Mouse (Mus musculus): ENCODE data around the gene Tmc6. TPM values are rescaled to one million over a fixed set of nuclear protein-coding genes. Genes with fewer than 3 reads are reported as not detected.

Gene Tmc6
- total and polyA plus RNA-seq, 3 experiments: 16.8 to 28.4 (median 26.8) TPM

GRCm38 (mm10) chr11:117783683-117784309 lies 1.8 kb upstream of the Tmc6 start:
- no peaks in the 10 kb centered on the region for H3K27me3 ChIP-seq (replicated peaks)
- TF ChIP-seq E2F4 (IDR thresholded peaks at IDR 0.05; ENCODE audit: insufficient replicate concordance, low read depth, low read length): no peak
- no peak for TF ChIP-seq POLR2AphosphoS2 (IDR thresholded peaks at IDR 0.05; ENCODE audit: low read depth, low read length)
- no peak for TF ChIP-seq POLR2A (IDR thresholded peaks at IDR 0.05; ENCODE audit: low read depth, low read length)
- TF ChIP-seq IRF4 (IDR thresholded peaks at IDR 0.05; ENCODE audit: low read depth, low read length): no peak
- no peak for TF ChIP-seq USF2 (conservative IDR thresholded peaks at IDR 0.05; ENCODE audit: low read depth, low read length)
- no peak for TF ChIP-seq JUND (conservative IDR thresholded peaks at IDR 0.05; ENCODE audit: low read depth, low read length)
- TF ChIP-seq ZKSCAN1 (IDR thresholded peaks at IDR 0.05; ENCODE audit: borderline replicate concordance, low read depth, low read length): no peak
- TF ChIP-seq USF1 (IDR thresholded peaks at IDR 0.05; ENCODE audit: low read depth, low read length): no peak
- TF ChIP-seq MAZ (IDR thresholded peaks at IDR 0.05; ENCODE audit: low read depth, low read length): no peak
- no peak for TF ChIP-seq TCF12 (IDR thresholded peaks at IDR 0.05; ENCODE audit: low read depth, low read length)
- TF ChIP-seq KAT2A (IDR thresholded peaks at IDR 0.05; ENCODE audit: insufficient replicate concordance, low read length): no peak
- no peak for TF ChIP-seq MEF2A (IDR thresholded peaks at IDR 0.05; ENCODE audit: borderline replicate concordance, low read depth, low read length)
- dilution Hi-C loops (cut with MboI; ENCODE audit: extremely low pct_ligation_motif_present, extremely low pct_unique_long_range_greater_than_20kb, low sequenced_read_pairs): no loop called here
- H3K79me2 ChIP-seq (replicated peaks; ENCODE audit: control insufficient read depth, extremely low read depth, insufficient read depth, poor library complexity, severe bottlenecking): no peaks in the 10 kb centered on the region
- no peak overlapping the region for H3K9ac ChIP-seq (ENCODE audit: insufficient read depth, low read depth)
- no peak overlapping the region for H3K4me2 ChIP-seq (ENCODE audit: insufficient read depth, low read depth, poor library complexity, severe bottlenecking)
- no peak overlapping the region for H3K4me3 ChIP-seq (replicated peaks in 1 of 3; ENCODE audit: low read depth in 2 of 3, low read length in 2 of 3, poor library complexity in 1 of 3)
- H3K4me1 ChIP-seq (ENCODE audit: control insufficient read depth in 1 of 2, insufficient read depth in 2 of 2): peaks cover 8 to 43% of the 10 kb centered on the region in 2 experiments; a peak in 3 of 4 replicates
- H3K36me3 ChIP-seq (replicated peaks in 1 of 2; ENCODE audit: control insufficient read depth in 1 of 2, insufficient read depth in 1 of 2, low read length in 1 of 2): peaks cover 0 to 34% of the 10 kb centered on the region in 2 experiments
- DNase-seq (ENCODE audit: extremely low read depth): no peak
- no peaks in the 10 kb centered on the region for H3K9me3 ChIP-seq (replicated peaks; ENCODE audit: low read length)
- in situ Hi-C loops (cut with MboI; ENCODE audit: low pct_ligation_motif_present, low pct_unique_long_range_greater_than_20kb, low sequenced_read_pairs): no loop called here
- H3K27ac ChIP-seq (ENCODE audit: insufficient read depth, low read depth): no peak overlapping the region

GRCm38 (mm10) chr11:117783089-117783488 lies 1.1 kb upstream of the Tmc6 start:
- no peak overlapping the region for H3K27ac ChIP-seq (ENCODE audit: insufficient read depth, low read depth)

More at GRCm38 (mm10) chr11:117783089-117783488, 1.1 kb upstream of the Tmc6 start:
- Histone ChIP-seq H3K36me3 (replicated peaks in 1 of 2; ENCODE audit: control insufficient read depth in 1 of 2, insufficient read depth in 1 of 2, low read length in 1 of 2) (peaks cover 1 to 40% of the 10 kb centered on the region in 2 experiments), H3K9ac (ENCODE audit: insufficient read depth, low read depth) (no peak overlapping the region), H3K27me3 (replicated peaks) (no peaks in the 10 kb centered on the region), H3K4me3 (replicated peaks in 1 of 3; ENCODE audit: low read depth in 2 of 3, low read length in 2 of 3, poor library complexity in 1 of 3) (peak overlapping the region in 2 of 3 experiments; percentile 6 to 94), H3K9me3 (replicated peaks; ENCODE audit: low read length) (no peaks in the 10 kb centered on the region), H3K4me1 (ENCODE audit: control insufficient read depth in 1 of 2, insufficient read depth in 2 of 2) (peaks cover 8 to 47% of the 10 kb centered on the region in 2 experiments; a peak in 3 of 4 replicates), H3K4me2 (ENCODE audit: insufficient read depth, low read depth, poor library complexity, severe bottlenecking) (no peak overlapping the region), H3K79me2 (replicated peaks; ENCODE audit: control insufficient read depth, extremely low read depth, insufficient read depth, poor library complexity, severe bottlenecking) (no peaks in the 10 kb centered on the region)
- no peak for DNase-seq (ENCODE audit: extremely low read depth)
- TF ChIP-seq GABPA (IDR thresholded peaks at IDR 0.05; ENCODE audit: insufficient replicate concordance, low read depth, low read length) (no peak), CTCF (conservative IDR thresholded peaks at IDR 0.05 in 1 of 2, IDR thresholded peaks at IDR 0.05 in 1 of 2; ENCODE audit: low read depth in 2 of 2, low read length in 2 of 2) (peak; percentile 6 to 59; a peak in 2 of 4 replicates), RCOR1 (conservative IDR thresholded peaks at IDR 0.05; ENCODE audit: low read depth, low read length) (no peak)
- dilution Hi-C loops (cut with MboI; ENCODE audit: extremely low pct_ligation_motif_present, extremely low pct_unique_long_range_greater_than_20kb, low sequenced_read_pairs) (no loop called here), in situ Hi-C loops (cut with MboI; ENCODE audit: low pct_ligation_motif_present, low pct_unique_long_range_greater_than_20kb, low sequenced_read_pairs) (no loop called here)

Measured in CH12.LX (cell line).